Mouse (Mus musculus): ENCODE data around the gene Xpnpep1. TPM values are rescaled to one million over a fixed set of nuclear protein-coding genes. Genes with fewer than 3 reads are reported as not detected.

Gene Xpnpep1
- total RNA-seq, 2 experiments from 2014 or later = 103 to 186 TPM

Other genes starting within 250 kb of the Xpnpep1 start
- gene Add3, start 100.2 kb upstream of the Xpnpep1 start, total RNA-seq (2014; fragmentation: Nextera tagmentation) = 21.4 and 29.3 TPM in 2 replicates
- 37.2 and 52.9 TPM in 2 replicates for gene Add3, start 100.2 kb upstream of the Xpnpep1 start, total RNA-seq (2017)